Mouse (Mus musculus): ENCODE results near the gene Wipi1. TPM values are rescaled to one million over a fixed set of nuclear protein-coding genes. Genes with fewer than 3 reads are reported as not detected.

The Wipi1 gene
- total and polyA plus RNA-seq, 3 experiments, result 1.8 to 2.2 (median 2.0) TPM

DNA sequence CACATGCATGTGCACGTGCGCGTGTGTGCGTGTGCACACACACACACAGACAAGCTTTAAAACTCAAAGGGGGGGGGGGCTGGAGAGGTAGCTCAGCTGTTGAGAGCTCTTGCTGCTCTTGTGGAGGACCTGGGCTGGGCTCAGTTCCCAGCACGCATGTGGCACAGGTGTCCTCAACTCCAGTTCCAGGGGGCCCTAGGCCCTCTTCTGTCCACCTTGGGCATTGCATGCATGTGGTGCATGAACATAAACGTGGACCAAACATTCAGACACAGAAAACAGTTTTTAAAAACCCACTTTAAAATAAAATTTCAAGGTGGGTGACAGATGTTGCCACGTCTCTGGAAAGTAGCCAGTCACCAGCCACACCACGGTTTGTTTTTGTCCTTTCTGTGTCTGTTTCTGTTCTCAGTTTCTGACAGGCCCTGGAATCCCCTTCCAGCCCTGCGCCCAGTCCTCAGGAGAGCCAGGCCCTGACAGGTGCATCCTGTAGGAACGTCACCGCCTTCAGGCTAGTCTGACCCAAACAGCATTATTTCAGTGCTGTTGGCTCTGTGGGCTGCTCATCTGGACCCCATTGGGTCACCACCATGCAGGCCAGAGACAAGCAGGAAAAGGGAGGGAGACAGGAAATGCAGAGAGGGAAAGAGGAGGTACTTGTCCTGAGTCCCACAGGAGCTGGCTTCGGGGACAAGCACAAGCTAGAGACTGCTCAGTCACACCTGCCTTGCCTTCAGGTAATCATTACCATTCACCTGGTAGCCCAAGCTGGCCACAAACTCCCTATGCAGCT, 12.8 kb downstream of the Wipi1 start (continued):
- no peak for TF ChIP-seq GABPA (IDR thresholded peaks at IDR 0.05; ENCODE audit: insufficient replicate concordance, low read depth, low read length)
- TF ChIP-seq JUND (conservative IDR thresholded peaks at IDR 0.05; ENCODE audit: low read depth, low read length), result no peak
- no peak; the same call in 1 of the 2 replicates for TF ChIP-seq MAX (IDR thresholded peaks at IDR 0.05; ENCODE audit: low read length)
- TF ChIP-seq ZMIZ1 (IDR thresholded peaks at IDR 0.05; ENCODE audit: low read depth, low read length), result no peak
- TF ChIP-seq MYC (IDR thresholded peaks at IDR 0.05; ENCODE audit: low read depth, low read length), result peak; percentile 24; the same call in 1 of the 2 replicates
- TF ChIP-seq RAD21 (IDR thresholded peaks at IDR 0.05; ENCODE audit: low read depth, low read length), result peak; percentile 7
- no peak for TF ChIP-seq POLR2A (IDR thresholded peaks at IDR 0.05; ENCODE audit: low read depth, low read length)
- peak; percentile 48; the same call in 1 of the 2 replicates for TF ChIP-seq MEF2A (IDR thresholded peaks at IDR 0.05; ENCODE audit: borderline replicate concordance, low read depth, low read length)

DNA sequence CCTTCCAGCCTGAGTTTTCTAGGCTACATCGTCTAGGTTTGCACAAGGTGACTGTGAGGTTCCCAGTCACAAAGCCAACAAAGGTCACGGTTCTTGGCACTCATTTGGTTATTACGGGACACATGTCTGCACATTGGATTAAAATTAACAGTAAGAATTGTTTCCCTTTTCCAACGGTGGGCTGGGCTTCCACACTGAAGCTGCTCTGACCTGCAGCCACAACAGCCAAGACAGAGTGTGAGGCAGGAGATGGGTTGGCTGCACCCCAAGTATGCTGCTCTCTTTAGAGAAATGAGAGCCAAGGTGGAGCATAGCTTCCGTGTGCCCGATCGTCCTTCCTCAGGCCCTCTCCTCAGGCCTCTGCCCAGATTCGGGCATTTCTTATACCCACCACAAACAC, 17.0 kb downstream of the Wipi1 start:
- TF ChIP-seq CHD1 (IDR thresholded peaks at IDR 0.05; ENCODE audit: low read depth, low read length) (no peak), ZNF384 (IDR thresholded peaks at IDR 0.05; ENCODE audit: low read depth, low read length) (no peak), IRF4 (IDR thresholded peaks at IDR 0.05; ENCODE audit: low read depth, low read length) (no peak), GABPA (IDR thresholded peaks at IDR 0.05; ENCODE audit: insufficient replicate concordance, low read depth, low read length) (no peak), USF1 (IDR thresholded peaks at IDR 0.05; ENCODE audit: low read depth, low read length) (no peak), RCOR1 (conservative IDR thresholded peaks at IDR 0.05; ENCODE audit: low read depth, low read length) (no peak), KAT2A (IDR thresholded peaks at IDR 0.05; ENCODE audit: insufficient replicate concordance, low read length) (no peak), ZC3H11A (IDR thresholded peaks at IDR 0.05; ENCODE audit: low read depth, low read length) (no peak)
- Histone ChIP-seq H3K9ac (ENCODE audit: insufficient read depth, low read depth) (no peak overlapping the region), H3K27ac (ENCODE audit: insufficient read depth, low read depth) (no peak overlapping the region), H3K4me3 (replicated peaks in 1 of 3; ENCODE audit: low read depth in 2 of 3, low read length in 2 of 3, poor library complexity in 1 of 3) (no peak overlapping the region), H3K4me2 (ENCODE audit: insufficient read depth, low read depth, poor library complexity, severe bottlenecking) (no peak overlapping the region), H3K9me3 (replicated peaks; ENCODE audit: low read length) (no peaks in the 10 kb centered on the region), H3K27me3 (replicated peaks) (no peaks in the 10 kb centered on the region), H3K36me3 (replicated peaks in 1 of 2; ENCODE audit: control insufficient read depth in 1 of 2, insufficient read depth in 1 of 2, low read length in 1 of 2) (no peaks in the 10 kb centered on the region), H3K4me1 (ENCODE audit: control insufficient read depth in 1 of 2, insufficient read depth in 2 of 2) (peaks cover 13 to 22% of the 10 kb centered on the region in 2 experiments), H3K79me2 (replicated peaks; ENCODE audit: control insufficient read depth, extremely low read depth, insufficient read depth, poor library complexity, severe bottlenecking) (no peaks in the 10 kb centered on the region)
- dilution Hi-C loops (cut with MboI; ENCODE audit: extremely low pct_ligation_motif_present, extremely low pct_unique_long_range_greater_than_20kb, low sequenced_read_pairs) (no loop called here), in situ Hi-C loops (cut with MboI; ENCODE audit: low pct_ligation_motif_present, low pct_unique_long_range_greater_than_20kb, low sequenced_read_pairs) (no loop called here)
- DNase-seq (ENCODE audit: extremely low read depth), result no peak

DNA sequence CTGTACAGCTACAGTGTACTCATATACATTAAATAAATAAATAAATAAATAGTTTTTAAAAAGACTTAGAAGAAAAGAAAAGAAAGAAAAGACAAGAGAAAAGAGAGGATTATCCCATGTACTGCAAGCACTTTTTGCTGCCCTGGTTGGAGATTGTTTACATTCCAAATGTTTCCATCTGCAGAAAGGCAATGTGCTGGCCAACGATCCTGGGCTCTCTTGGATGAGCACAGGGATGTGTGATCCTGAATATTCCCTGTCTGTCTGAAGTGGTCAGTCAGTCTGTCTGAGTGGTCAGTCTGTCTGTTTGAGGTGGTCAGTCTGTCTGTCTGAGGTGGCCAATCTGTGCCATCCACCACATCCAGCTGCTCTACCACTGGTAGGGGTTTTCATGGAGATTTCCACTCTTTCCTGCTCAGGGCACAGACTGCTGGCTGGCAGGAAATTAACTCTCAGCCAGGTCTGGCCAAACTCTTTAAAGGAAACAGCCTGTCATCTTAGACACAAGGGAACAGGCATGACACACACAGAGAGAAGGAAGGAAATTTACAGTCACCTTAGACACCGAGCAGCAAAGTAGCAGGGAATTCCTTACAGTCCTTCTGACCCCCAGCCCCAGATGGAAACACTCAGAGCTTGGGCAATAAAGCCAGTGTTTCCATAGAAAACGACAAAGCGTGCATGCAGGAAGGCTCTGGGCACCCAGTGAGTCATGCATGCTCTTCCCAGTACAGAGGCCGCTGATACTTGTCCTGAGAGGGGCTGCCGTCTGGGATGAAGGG, 18.4 kb downstream of the Wipi1 start:
- peaks cover 3 to 8% of the 10 kb centered on the region in 2 experiments; a peak in 3 of 4 replicates for H3K4me1 ChIP-seq (ENCODE audit: control insufficient read depth in 1 of 2, insufficient read depth in 2 of 2)
- no peaks in the 10 kb centered on the region for H3K36me3 ChIP-seq (replicated peaks in 1 of 2; ENCODE audit: control insufficient read depth in 1 of 2, insufficient read depth in 1 of 2, low read length in 1 of 2)
- no peak overlapping the region for H3K27ac ChIP-seq (ENCODE audit: insufficient read depth, low read depth)
- in situ Hi-C loops (cut with MboI; ENCODE audit: low pct_ligation_motif_present, low pct_unique_long_range_greater_than_20kb, low sequenced_read_pairs), result no loop called here
- no peak overlapping the region for H3K4me2 ChIP-seq (ENCODE audit: insufficient read depth, low read depth, poor library complexity, severe bottlenecking)
- H3K27me3 ChIP-seq (replicated peaks), result no peaks in the 10 kb centered on the region
- no peak overlapping the region for H3K9ac ChIP-seq (ENCODE audit: insufficient read depth, low read depth)
- no peaks in the 10 kb centered on the region for H3K9me3 ChIP-seq (replicated peaks; ENCODE audit: low read length)
- H3K79me2 ChIP-seq (replicated peaks; ENCODE audit: control insufficient read depth, extremely low read depth, insufficient read depth, poor library complexity, severe bottlenecking), result no peaks in the 10 kb centered on the region
- dilution Hi-C loops (cut with MboI; ENCODE audit: extremely low pct_ligation_motif_present, extremely low pct_unique_long_range_greater_than_20kb, low sequenced_read_pairs), result no loop called here
- TF ChIP-seq SIN3A (IDR thresholded peaks at IDR 0.05; ENCODE audit: low read length), result no peak
- no peak for TF ChIP-seq CHD2 (IDR thresholded peaks at IDR 0.05; ENCODE audit: low read length)
- TF ChIP-seq POLR2AphosphoS2 (IDR thresholded peaks at IDR 0.05; ENCODE audit: low read depth, low read length), result no peak
- TF ChIP-seq ETS1 (conservative IDR thresholded peaks at IDR 0.05; ENCODE audit: low read depth, low read length), result no peak
- no peak for TF ChIP-seq PAX5 (IDR thresholded peaks at IDR 0.05; ENCODE audit: low read length)
- TF ChIP-seq ZKSCAN1 (IDR thresholded peaks at IDR 0.05; ENCODE audit: borderline replicate concordance, low read depth, low read length), result no peak
- no peak for TF ChIP-seq POLR2A (IDR thresholded peaks at IDR 0.05; ENCODE audit: low read depth, low read length)
- no peak for TF ChIP-seq E2F4 (IDR thresholded peaks at IDR 0.05; ENCODE audit: insufficient replicate concordance, low read depth, low read length)
- no peak for TF ChIP-seq MAFK (IDR thresholded peaks at IDR 0.05; ENCODE audit: insufficient replicate concordance, low read length)
- TF ChIP-seq MYC (IDR thresholded peaks at IDR 0.05; ENCODE audit: low read depth, low read length), result no peak
- TF ChIP-seq MAZ (IDR thresholded peaks at IDR 0.05; ENCODE audit: low read depth, low read length), result no peak
- TF ChIP-seq MAX (IDR thresholded peaks at IDR 0.05; ENCODE audit: low read length), result no peak
- no peak for TF ChIP-seq TCF12 (IDR thresholded peaks at IDR 0.05; ENCODE audit: low read depth, low read length)
- H3K4me3 ChIP-seq (replicated peaks in 1 of 3; ENCODE audit: low read depth in 2 of 3, low read length in 2 of 3, poor library complexity in 1 of 3), result no peak overlapping the region
- no peak for DNase-seq (ENCODE audit: extremely low read depth)
